8 mouse cellular contexts compared by ENCODE assay signal in genomic region chr17:44239030-44239721, GRCm38 (mm10). TPM values are rescaled to one million over a fixed set of nuclear protein-coding genes. Genes with fewer than 3 reads are reported as not detected.
DNase-seq lines count a peak whose midpoint lies in the region; ATAC-seq and TF ChIP-seq lines count a peak whose summit lies in the region.

No protein-coding gene starts in this region.

- H3K27ac ChIP-seq in layer of hippocampus, adult 2 months = peak overlapping the region; percentile 75
- peak overlapping the region; percentile 75 for H3K27ac ChIP-seq in embryonic facial prominence, embryonic 13.5 days
- H3K27ac ChIP-seq in hindbrain, embryonic 10.5 days = peak overlapping the region; percentile 74
- H3K27ac ChIP-seq in limb, embryonic 13.5 days = peak overlapping the region; percentile 39; the same call in 1 of the 2 replicates
- H3K27ac ChIP-seq in midbrain, embryonic 12.5 days (replicated peaks) = peak overlapping the region; percentile 20; the same call in 1 of the 2 replicates

- H3K27me3 ChIP-seq in embryonic facial prominence, embryonic 13.5 days = 0 out of 2 replicates have a peak, but pooled peaks cover 3% of the 10 kb centered on the region
- H3K27me3 ChIP-seq in hindbrain, embryonic 10.5 days (ENCODE audit: insufficient read depth, poor library complexity, severe bottlenecking) = 0 out of 2 replicates have a peak, but pooled peaks cover 5% of the 10 kb centered on the region
- H3K27me3 ChIP-seq in limb, embryonic 13.5 days = peaks cover 7% of the 10 kb centered on the region; the same call in 1 of the 2 replicates
- 0 out of 2 replicates have a peak, but pooled peaks cover 3% of the 10 kb centered on the region for H3K27me3 ChIP-seq in midbrain, embryonic 12.5 days

- peak; percentile 69; the same call in 1 of the 2 replicates for ATAC-seq in embryonic facial prominence, embryonic 13.5 days (ENCODE audit: insufficient number of reproducible peaks, insufficient read depth, low FRiP score, low TSS enrichment, low read depth)
- ATAC-seq in limb, embryonic 13.5 days (ENCODE audit: low FRiP score, low read depth) = peak; percentile 83; the same call in 1 of the 2 replicates
- ATAC-seq in midbrain, embryonic 12.5 days (ENCODE audit: low FRiP score, low read depth) = 0 out of 2 replicates have a peak, but pooled peaks have one; percentile 34

- WGBS in embryonic facial prominence, embryonic 13.5 days = 8% methylated on average over 10 of the region's 10 CpGs
- 12% methylated on average over 10 of the region's 10 CpGs for WGBS in hindbrain, embryonic 10.5 days
- WGBS in limb, embryonic 13.5 days = 18% methylated on average over 10 of the region's 10 CpGs
- 19% methylated on average over 10 of the region's 10 CpGs for WGBS in midbrain, embryonic 12.5 days

- DNase-seq in layer of hippocampus, adult 2 months (ENCODE audit: low spot score in 2 of 2) = no peak
- DNase-seq in layer of hippocampus, postnatal 25 days (ENCODE audit: extremely low spot score in 1 of 2, low spot score in 1 of 2) = no peak
- DNase-seq in hindbrain, embryonic 10.5 days (ENCODE audit: low spot score) = peak; percentile 47
- no peak for DNase-seq in right cerebral cortex, adult 2 months (ENCODE audit: low spot score in 2 of 2)
- DNase-seq in cerebellum, postnatal 36 days = no peak

- peak overlapping the region; percentile 44; the same call in 1 of the 2 replicates for H3K9ac ChIP-seq in embryonic facial prominence, embryonic 13.5 days
- H3K9ac ChIP-seq in limb, embryonic 13.5 days = no peak overlapping the region
- H3K9ac ChIP-seq in midbrain, embryonic 12.5 days (replicated peaks) = no peak overlapping the region

- H3K4me1 ChIP-seq in embryonic facial prominence, embryonic 13.5 days = peaks cover 22% of the 10 kb centered on the region
- H3K4me1 ChIP-seq in hindbrain, embryonic 10.5 days (replicated peaks) = peaks cover 17% of the 10 kb centered on the region
- peaks cover 16% of the 10 kb centered on the region for H3K4me1 ChIP-seq in limb, embryonic 13.5 days
- H3K4me1 ChIP-seq in midbrain, embryonic 12.5 days = peaks cover 10% of the 10 kb centered on the region

- H3K36me3 ChIP-seq in embryonic facial prominence, embryonic 13.5 days = no peaks in the 10 kb centered on the region
- H3K36me3 ChIP-seq in hindbrain, embryonic 10.5 days = no peaks in the 10 kb centered on the region
- H3K36me3 ChIP-seq in limb, embryonic 13.5 days = no peaks in the 10 kb centered on the region
- no peaks in the 10 kb centered on the region for H3K36me3 ChIP-seq in midbrain, embryonic 12.5 days

- H3K4me2 ChIP-seq in embryonic facial prominence, embryonic 13.5 days = peak overlapping the region; percentile 52
- peak overlapping the region; percentile 53 for H3K4me2 ChIP-seq in limb, embryonic 13.5 days (replicated peaks)
- H3K4me2 ChIP-seq in midbrain, embryonic 12.5 days (replicated peaks) = peak overlapping the region; percentile 32

- H3K9me3 ChIP-seq in embryonic facial prominence, embryonic 13.5 days = peaks cover 4% of the 10 kb centered on the region; the same call in 1 of the 2 replicates
- H3K9me3 ChIP-seq in hindbrain, embryonic 10.5 days = peaks cover 4% of the 10 kb centered on the region; the same call in 1 of the 2 replicates
- 0 out of 2 replicates have a peak, but pooled peaks cover 4% of the 10 kb centered on the region for H3K9me3 ChIP-seq in limb, embryonic 13.5 days
- peaks cover 4% of the 10 kb centered on the region; the same call in 1 of the 2 replicates for H3K9me3 ChIP-seq in midbrain, embryonic 12.5 days

- TF ChIP-seq CTCF in layer of hippocampus, adult 2 months (conservative IDR thresholded peaks at IDR 0.05) = no peak

- H3K4me3 ChIP-seq in layer of hippocampus, adult 2 months = no peak overlapping the region
- H3K4me3 ChIP-seq in embryonic facial prominence, embryonic 13.5 days = peak overlapping the region; percentile 22
- peak overlapping the region; percentile 27; the same call in 1 of the 2 replicates for H3K4me3 ChIP-seq in hindbrain, embryonic 10.5 days
- peak overlapping the region; percentile 16; the same call in 1 of the 2 replicates for H3K4me3 ChIP-seq in limb, embryonic 13.5 days
- no peak overlapping the region for H3K4me3 ChIP-seq in midbrain, embryonic 12.5 days

RNA-seq across cellular contexts. Expression of gene Clic5, which starts 50.8 kb away (rescaled TPM):
- 1 to 10 TPM; 3.3 to 4.2 TPM for total RNA-seq in layer of hippocampus, adult 2 months (2021)
- total RNA-seq in layer of hippocampus, postnatal 25 days (2021) = 1 to 10 TPM; 2.7 to 3.0 TPM
- 0.72 and 1.2 TPM in 2 replicates for polyA plus RNA-seq in embryonic facial prominence, embryonic 13.5 days (2015; fragmentation: Nextera tagmentation; extraction: Ambion mirVana)
- polyA plus RNA-seq in hindbrain, embryonic 10.5 days (2016; fragmentation: Nextera tagmentation; extraction: Ambion mirVana) = 0.17 and 0.29 TPM in 2 replicates
- 0.45 and 0.46 TPM in 2 replicates for polyA plus RNA-seq in limb, embryonic 13.5 days (2015; fragmentation: Nextera tagmentation; extraction: Ambion mirVana)
- polyA plus RNA-seq in midbrain, embryonic 12.5 days (2016; fragmentation: Nextera tagmentation; extraction: Ambion mirVana) = 1.4 and 1.6 TPM in 2 replicates

Comparison
In these comparisons a context has a peak if more than half of its experiments do, and no peak if none do; other contexts are left out.
1. H3K27ac ChIP-seq: peak in every context shown above with its lines; median percentile 75 in layer of hippocampus, adult 2 months; 75 in embryonic facial prominence, embryonic 13.5 days; 74 in hindbrain, embryonic 10.5 days; 39 in limb, embryonic 13.5 days; 20 in midbrain, embryonic 12.5 days.
2. H3K4me3 ChIP-seq: peak in embryonic facial prominence, embryonic 13.5 days (single experiment), hindbrain, embryonic 10.5 days (single experiment) and limb, embryonic 13.5 days (single experiment); none in layer of hippocampus, adult 2 months (single experiment) and midbrain, embryonic 12.5 days (single experiment).
3. Peak in every context shown above with its lines, with median percentiles within 50 percentile points of each other: ATAC-seq and H3K4me2 ChIP-seq.